Mouse (Mus musculus): ENCODE results near the gene Tut1. TPM values are rescaled to one million over a fixed set of nuclear protein-coding genes. Genes with fewer than 3 reads are reported as not detected.
"Not testable (repeated sequence)": the region's sequence is repeated elsewhere in the genome, so short reads cannot be mapped to it uniquely, and the experiment has no call there.

The Tut1 gene
- total RNA-seq, 1 experiment from 2014 or later: 23.2 TPM

DNA sequence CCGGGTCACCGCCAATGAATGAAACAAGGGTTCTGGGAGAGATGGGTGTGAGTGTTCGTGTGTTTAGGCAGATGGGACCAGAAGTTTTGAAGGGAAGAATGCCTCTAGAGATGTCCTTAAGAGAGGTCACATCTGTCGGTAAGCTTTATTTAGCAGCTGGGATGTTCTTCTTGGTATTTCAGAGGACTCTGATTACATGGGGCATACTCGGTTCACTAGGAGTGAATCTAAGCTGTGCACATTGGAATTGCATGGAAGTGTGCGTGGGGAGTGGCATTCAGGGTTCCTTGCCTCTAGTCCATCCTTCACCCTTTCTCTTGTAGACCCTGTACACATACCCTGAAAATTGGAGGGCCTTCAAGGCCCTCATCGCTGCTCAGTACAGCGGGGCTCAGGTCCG, 14.2 kb downstream of the Tut1 start:
- ATAC-seq (replicated peaks in 1 of 2; ENCODE audit: insufficient read depth in 1 of 2, low FRiP score in 2 of 2, low TSS enrichment in 1 of 2, low read depth in 1 of 2, poor library complexity in 2 of 2, severe bottlenecking in 2 of 2): no peak

DNA sequence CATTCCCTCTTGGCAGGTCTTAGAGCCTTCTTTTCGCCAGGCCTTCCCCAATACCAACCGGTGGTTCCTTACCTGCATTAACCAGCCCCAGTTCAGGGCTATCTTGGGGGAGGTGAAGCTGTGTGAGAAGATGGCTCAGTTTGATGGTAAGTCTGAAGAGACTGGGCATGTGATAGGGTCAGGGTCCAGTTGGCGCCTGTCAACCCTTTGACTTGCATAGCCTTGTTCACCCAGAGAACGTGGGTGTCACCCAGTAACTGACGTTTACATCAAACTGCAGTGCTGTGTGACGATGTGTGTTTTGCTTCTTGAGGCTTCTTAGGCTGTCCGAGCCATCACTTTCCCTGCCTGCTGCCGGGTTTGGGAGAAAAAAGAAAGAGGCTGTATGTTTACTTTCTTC, 18.8 kb downstream of the Tut1 start:
- ATAC-seq (replicated peaks in 1 of 2; ENCODE audit: insufficient read depth in 1 of 2, low FRiP score in 2 of 2, low TSS enrichment in 1 of 2, low read depth in 1 of 2, poor library complexity in 2 of 2, severe bottlenecking in 2 of 2): not testable (repeated sequence)

DNA sequence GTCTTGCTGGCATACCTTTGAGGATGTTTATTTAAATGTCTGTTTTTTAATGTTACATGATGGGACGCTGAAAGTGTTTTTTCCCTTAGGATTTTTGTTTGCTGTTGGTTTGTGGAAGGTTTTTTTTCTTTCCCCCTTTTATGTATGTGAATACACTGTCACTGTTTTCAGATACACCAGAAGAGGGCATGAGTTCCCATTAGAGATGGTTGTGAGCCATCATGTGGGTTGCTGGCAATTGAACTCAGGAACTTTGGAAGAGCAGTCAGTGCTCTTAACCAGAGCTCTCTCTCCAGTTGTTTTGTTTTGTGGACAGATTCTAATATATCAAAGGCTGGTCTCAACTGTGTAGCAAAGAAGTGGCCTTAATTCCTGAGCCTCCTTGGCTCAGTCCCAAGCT, 21.0 kb downstream of the Tut1 start:
- ATAC-seq (replicated peaks in 1 of 2; ENCODE audit: insufficient read depth in 1 of 2, low FRiP score in 2 of 2, low TSS enrichment in 1 of 2, low read depth in 1 of 2, poor library complexity in 2 of 2, severe bottlenecking in 2 of 2): no peak

DNA sequence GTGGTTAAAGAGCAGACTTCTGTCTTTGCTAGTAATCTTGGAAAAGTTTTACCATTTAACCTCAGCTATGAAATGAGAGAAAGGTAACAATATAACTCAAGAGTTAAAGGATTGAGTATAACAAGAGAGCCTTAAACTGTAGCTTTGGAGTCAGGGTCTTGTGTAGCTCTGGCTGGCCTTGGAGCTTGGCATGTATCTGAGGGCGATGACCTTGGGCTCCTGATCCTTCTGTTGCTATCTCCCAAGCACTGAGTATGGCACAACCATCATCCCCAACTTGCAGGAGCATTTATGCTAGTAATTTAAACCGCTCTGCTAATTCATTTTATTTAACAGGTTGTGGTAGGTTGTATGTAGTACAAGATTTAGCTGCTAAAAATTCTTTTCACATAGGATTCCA, 21.8 kb downstream of the Tut1 start:
- no peak for ATAC-seq (replicated peaks in 1 of 2; ENCODE audit: insufficient read depth in 1 of 2, low FRiP score in 2 of 2, low TSS enrichment in 1 of 2, low read depth in 1 of 2, poor library complexity in 2 of 2, severe bottlenecking in 2 of 2)

DNA sequence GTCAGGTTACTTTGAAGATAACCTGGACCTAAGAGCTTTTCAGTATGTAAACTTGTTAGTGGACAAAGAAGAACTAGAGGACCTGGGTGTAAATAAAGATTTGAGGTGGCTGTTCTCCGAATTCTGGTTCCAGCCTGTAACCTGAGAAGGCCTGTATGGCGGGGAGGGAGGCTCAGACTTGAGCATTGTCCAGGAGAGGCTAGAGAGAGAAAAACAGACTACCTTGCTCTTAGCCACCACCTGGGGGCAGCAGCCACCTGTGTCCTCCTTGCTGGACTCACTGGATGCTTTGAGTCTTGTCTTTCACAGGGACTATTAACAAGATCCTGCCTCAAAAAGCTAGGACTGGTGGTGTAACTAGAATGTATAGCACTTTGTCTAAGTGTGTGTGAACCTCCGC, 22.9 kb downstream of the Tut1 start:
- ATAC-seq (replicated peaks in 1 of 2; ENCODE audit: insufficient read depth in 1 of 2, low FRiP score in 2 of 2, low TSS enrichment in 1 of 2, low read depth in 1 of 2, poor library complexity in 2 of 2, severe bottlenecking in 2 of 2): peak; percentile 62 to 69; a peak in 3 of 4 replicates

DNA sequence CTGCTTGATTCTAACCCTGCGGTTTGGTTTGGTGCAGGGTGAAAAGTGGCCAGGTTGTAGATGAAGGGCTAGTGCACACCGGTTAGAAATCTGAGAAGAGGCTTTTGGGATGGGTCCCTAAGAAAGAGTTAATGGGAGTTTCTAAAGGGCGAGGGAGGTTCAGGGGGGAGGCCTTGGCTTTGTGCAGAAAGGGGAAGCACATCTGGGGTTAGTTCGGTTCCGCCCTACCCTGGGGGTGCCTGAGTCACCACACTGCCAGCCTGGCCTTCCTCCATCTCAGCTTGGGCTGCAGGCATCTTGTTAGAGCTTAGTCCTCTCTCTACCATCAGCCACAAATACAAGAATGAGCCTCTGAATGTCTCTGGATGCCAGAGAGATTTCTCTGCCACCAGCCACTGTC, 27.1 kb downstream of the Tut1 start:
- ATAC-seq (replicated peaks in 1 of 2; ENCODE audit: insufficient read depth in 1 of 2, low FRiP score in 2 of 2, low TSS enrichment in 1 of 2, low read depth in 1 of 2, poor library complexity in 2 of 2, severe bottlenecking in 2 of 2): peak; percentile 46 to 66

DNA sequence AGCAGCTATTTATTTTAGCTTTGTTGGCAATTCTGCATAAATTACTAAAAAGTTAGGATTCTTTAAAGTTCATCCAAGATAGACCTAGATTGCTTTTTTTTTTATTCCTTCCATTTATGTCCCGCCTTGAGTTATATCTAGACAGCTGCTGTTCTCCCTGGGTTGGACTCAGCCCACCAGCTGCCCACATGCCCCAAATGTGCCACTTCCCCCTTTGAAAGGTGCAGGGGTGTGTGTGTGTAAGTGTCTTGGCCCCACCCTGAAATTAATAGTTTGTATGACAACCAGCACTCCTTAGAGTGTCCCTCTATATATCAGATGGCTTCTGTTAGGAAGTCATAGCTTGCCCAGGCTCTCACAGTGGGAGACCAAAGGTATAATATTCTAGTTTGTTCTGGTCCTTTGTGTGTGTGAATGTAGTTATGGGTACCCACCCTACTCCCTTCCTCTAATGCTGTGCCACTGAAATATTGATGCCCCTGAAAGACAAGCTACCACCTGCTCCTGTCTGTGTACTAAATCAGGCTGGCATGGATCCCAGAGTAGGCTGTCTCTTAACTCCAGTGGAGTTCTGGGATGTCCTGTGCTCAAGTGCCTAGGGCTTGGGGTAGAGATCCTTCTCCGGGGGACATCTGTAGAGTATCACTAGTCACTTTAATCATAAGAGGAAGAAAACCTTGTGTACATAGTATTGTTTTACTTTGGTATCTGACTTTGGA, 28.0 kb downstream of the Tut1 start:
- no peak for ATAC-seq (replicated peaks in 1 of 2; ENCODE audit: insufficient read depth in 1 of 2, low FRiP score in 2 of 2, low TSS enrichment in 1 of 2, low read depth in 1 of 2, poor library complexity in 2 of 2, severe bottlenecking in 2 of 2)

DNA sequence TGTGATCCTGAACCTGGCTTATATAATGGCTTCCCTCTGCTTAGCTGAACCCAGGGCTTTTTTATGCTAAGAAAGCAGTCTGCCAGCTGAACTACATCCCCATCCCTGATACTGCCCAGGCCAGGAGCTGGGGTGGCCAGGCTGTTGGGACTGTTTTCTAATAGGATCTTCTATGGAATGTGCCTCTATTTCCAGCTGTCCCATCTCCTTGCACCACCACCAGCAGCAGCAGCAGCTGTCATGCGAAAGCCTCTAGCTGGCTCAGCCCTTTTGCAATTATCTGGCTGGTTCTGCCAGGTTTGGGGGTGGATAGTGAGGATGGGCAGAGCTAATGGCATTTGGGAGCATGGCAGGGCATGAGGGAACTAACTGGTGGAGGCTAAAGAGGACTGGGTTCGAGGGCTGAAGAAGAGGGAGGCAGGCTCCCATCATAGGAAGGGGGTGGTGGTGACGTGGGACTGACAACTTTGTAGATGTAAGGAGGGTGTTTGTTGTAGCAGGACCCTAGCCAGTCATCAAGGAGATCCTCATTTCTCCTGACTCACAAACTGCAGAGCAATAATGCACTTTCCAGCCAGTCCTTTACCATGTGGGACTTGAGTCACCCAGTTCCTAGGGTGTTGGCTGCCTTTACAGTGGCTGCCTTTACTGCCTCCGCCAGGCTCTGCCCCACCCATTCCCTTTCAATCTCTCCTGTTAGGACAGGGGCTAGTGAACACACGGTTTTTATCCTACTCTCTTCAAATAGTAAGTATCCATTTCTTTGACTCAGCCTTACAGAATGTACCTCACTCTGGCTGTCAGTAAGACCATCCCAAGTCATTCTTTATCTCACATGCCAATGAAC, 28.9 kb downstream of the Tut1 start:
- ATAC-seq (replicated peaks in 1 of 2; ENCODE audit: insufficient read depth in 1 of 2, low FRiP score in 2 of 2, low TSS enrichment in 1 of 2, low read depth in 1 of 2, poor library complexity in 2 of 2, severe bottlenecking in 2 of 2): no peak

DNA sequence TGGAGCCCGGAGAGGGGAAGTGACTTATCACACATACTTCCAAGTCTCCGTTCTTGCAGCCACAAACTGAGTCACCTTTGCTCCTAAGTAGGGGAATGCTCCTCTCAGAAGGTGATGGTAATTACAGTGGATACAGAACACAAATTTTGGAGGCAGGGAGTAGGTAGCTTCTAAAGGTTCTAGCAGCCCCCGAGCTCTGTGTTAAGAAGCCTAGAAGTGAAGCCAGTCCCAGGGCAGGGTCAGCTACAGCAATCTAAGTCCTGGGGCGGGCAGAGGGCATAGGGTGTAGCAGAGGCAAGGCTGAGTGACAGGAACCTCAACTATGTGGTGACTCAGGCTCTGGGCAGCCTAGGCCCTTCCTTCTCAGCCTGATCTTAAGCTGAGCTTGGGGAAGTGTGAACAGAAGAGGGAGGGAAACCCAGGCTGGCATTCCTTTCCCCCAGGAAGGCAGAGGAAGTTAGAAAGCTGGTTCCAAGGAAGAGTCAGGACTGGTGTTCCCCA, 29.6 kb downstream of the Tut1 start:
- peak; percentile 26 to 52; a peak in 2 of 4 replicates for ATAC-seq (replicated peaks in 1 of 2; ENCODE audit: insufficient read depth in 1 of 2, low FRiP score in 2 of 2, low TSS enrichment in 1 of 2, low read depth in 1 of 2, poor library complexity in 2 of 2, severe bottlenecking in 2 of 2)

DNA sequence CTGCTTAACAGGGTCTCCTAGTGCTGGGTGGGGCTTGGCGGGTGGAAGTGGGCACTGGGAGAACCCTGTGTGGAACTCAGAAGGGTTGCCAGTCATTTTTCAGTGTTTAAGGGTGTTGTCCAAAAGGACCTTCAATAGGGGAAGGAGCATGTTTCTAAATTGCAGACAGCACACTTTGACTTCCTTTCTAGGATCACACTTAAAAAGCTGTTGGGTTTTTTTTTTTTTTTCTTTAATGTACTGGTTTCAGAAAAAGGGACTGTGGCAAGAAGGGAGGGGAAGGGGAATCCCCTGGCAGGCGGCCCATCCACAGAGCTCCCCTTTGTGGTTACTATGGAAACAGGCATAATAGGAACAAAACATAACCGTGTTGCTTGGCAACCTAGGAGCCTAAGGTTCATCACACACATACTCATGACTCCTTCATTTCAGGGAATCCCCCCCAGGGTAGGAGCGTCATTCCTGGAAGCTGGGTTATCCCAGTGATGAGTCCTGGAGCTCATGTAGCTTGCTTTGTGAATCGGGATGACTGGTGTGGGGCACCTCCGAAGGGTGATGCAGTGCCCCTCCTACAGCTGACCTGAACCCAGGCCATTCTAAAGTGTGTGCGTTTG, 30.7 kb downstream of the Tut1 start:
- ATAC-seq (replicated peaks in 1 of 2; ENCODE audit: insufficient read depth in 1 of 2, low FRiP score in 2 of 2, low TSS enrichment in 1 of 2, low read depth in 1 of 2, poor library complexity in 2 of 2, severe bottlenecking in 2 of 2): peak; percentile 80

DNA sequence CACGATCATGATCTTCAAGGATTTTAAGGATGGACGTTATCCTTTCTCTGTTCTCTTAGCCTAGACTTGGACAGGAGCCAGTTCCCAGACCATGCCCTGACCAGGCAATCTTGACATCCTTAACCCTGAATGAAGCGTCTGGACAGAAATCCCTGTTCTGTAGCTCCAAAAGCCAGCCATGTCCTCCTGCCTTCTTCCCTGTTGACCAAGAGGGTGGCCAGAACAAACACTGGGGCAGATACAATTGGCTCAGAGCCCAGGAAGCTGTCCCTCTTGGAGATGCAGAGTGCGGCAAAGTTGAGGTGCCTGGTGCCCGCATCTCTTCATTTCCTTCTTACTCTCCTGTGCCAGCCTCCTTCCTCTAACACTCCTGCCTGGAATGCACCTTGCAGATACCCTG, 32.2 kb downstream of the Tut1 start:
- ATAC-seq (replicated peaks in 1 of 2; ENCODE audit: insufficient read depth in 1 of 2, low FRiP score in 2 of 2, low TSS enrichment in 1 of 2, low read depth in 1 of 2, poor library complexity in 2 of 2, severe bottlenecking in 2 of 2): no peak

DNA sequence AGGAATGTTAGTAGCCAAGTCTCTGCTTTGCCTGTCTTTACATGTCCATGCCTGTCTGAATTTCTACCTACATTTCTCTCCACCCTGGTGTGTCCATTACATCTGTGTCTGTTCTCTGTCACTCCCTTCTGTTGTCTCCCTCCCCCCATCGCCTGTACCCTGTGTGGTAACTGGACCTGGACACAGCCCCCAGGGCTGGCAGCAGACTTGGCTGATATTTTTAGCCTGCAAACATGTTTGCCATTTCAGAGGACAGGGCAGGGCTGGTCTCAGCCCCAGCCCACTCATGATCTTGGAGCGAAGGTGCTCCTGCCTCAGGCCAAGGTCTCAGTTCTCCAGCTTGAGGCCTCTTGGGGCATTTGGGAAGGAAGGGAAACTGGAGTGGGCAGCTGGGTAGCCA, 34.2 kb downstream of the Tut1 start:
- no peak for ATAC-seq (replicated peaks in 1 of 2; ENCODE audit: insufficient read depth in 1 of 2, low FRiP score in 2 of 2, low TSS enrichment in 1 of 2, low read depth in 1 of 2, poor library complexity in 2 of 2, severe bottlenecking in 2 of 2)

DNA sequence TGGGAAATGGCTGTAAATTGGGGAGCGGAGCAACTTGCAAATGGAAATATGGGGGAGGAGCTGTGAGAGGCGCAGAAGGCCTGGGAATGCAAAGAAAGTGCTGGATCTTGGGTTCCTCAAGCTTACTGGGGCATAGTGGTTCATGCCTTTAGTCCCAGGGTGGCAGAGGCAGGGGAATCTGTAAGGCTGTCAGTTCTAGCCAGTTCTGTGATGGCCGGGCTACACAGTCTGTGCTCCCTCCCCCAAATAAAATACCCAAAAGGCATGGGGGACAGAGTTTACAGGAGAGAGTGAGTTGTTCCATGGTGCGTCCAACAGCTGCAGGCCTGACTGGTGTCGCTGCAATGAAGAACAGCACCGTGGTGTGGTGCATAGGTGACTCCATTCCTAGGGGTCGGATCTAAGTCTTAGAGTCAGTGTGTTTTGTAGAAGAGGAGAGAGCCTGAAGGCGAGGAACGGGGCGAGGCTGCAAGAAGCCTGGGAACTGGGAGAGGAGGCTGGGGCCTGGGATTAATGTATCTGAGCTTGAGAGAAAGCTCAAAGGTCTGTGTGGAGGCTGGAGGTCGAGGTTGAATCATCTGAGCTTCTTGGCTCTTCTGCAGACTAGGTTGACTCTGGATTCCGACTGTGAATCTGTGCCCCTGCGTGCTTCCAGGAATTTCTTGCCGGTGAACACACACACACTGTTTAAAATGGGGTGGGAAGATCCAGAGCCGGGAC, 34.9 kb downstream of the Tut1 start:
- ATAC-seq (replicated peaks in 1 of 2; ENCODE audit: insufficient read depth in 1 of 2, low FRiP score in 2 of 2, low TSS enrichment in 1 of 2, low read depth in 1 of 2, poor library complexity in 2 of 2, severe bottlenecking in 2 of 2): no peak

DNA sequence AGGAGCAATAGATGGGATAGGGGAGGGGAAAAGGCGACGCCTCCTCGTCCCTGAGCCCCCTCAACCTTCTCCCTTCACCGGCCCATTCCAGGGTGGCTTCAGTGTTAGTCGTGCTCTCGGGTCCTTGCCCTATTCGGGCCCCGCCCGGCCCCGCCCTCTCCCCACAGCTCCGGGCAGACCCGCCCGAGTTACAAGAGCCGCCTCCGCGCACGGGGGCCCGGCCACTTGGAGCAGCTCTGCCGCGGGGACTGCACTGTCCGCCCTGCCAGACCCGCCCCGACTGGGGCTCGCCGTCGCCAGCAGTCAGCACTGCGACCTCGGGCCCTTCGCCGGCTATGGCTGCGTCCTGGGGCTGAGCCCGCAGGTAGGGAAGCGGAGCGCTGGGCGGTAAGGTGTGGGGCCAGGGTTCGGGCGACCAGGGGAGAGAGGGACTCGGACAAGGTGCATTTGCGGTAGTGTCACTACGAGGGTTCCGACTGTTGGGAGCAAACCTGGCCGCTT, 35.5 kb downstream of the Tut1 start, which contains the start of gene Ahnak:
Gene Ahnak, plus strand, starts transcription at position 219 of the 501 bp plus-strand sequence.
- ATAC-seq (replicated peaks in 1 of 2; ENCODE audit: insufficient read depth in 1 of 2, low FRiP score in 2 of 2, low TSS enrichment in 1 of 2, low read depth in 1 of 2, poor library complexity in 2 of 2, severe bottlenecking in 2 of 2): peak in 1 of 2 experiments; percentile 21; a peak in 1 of 4 replicates

DNA sequence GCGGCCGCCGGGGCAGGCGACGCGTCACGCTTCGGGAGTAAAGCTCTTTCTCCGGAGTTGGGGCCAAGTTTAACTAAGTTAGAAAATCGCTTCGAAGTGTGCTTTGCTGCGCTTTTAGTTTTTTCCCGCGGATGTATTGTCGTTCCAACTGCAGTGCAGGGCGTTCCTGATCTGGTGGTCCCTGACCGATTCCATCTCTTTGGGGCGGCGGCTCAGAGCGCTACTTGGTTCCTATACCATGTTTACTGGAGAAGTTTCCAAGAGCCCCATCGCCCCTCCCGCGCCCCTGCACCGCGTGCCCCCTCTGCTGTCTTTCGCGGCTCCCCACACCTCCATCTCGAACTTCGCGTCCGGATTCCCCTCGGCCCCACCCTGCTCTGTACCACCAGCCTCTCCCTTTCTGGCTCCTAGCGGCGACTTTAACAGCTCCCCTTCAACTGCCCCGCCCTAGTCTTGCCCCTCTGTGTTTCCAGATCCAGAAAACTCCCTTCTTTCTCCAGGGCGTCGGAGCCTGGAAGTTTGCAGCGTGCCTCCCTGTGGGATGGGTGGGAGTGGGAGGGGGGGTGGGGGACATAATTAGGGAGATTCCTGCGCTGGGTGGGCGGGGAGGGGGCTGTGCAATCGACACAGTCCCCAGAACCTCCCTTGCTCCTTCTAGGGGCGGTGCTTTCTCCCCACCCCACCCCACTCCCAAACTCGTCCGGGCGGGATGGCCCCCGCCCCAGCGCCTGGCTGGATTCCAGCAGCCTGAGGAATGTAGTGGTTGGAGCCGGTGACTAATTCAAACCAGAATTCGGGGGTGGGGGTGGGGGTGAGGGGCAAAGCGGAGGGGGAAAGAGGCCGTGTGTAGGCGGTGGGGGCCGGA, 36.2 kb downstream of the Tut1 start:
- peak; percentile 50 to 51; a peak in 3 of 4 replicates for ATAC-seq (replicated peaks in 1 of 2; ENCODE audit: insufficient read depth in 1 of 2, low FRiP score in 2 of 2, low TSS enrichment in 1 of 2, low read depth in 1 of 2, poor library complexity in 2 of 2, severe bottlenecking in 2 of 2)

DNA sequence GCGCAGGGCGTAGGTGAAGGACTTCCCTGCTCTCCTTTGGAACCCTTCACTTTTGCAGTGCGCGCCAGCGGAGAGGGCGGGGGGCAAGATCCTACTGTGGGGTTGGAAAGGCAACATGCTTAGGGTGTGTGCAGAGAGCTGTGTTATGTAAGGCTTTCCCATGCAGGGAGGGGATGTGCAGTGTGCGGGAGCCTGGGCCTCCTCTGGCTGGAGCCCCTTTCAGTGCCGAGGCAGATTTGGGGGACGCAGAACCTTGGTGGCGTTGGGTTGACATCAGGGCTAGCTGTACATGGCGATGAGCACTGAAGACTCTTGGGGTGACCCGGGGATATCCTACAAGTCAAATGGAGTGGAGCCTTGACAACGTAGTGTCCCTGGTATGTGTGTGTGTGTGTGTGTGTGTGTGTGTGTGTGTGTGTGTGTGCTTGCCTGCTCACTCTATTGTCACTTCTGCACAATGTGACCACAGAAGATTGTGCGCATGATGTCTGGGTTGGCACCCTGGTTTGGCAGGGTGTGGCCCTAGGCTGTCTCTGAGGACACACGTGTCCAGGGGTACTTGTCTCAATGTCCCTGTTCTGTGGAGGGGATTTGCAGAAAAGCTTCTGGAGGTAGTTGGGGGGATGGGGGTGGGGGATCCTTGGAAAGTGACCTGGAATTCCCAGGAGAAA, 36.9 kb downstream of the Tut1 start:
- ATAC-seq (replicated peaks in 1 of 2; ENCODE audit: insufficient read depth in 1 of 2, low FRiP score in 2 of 2, low TSS enrichment in 1 of 2, low read depth in 1 of 2, poor library complexity in 2 of 2, severe bottlenecking in 2 of 2): no peak

Measured in hematopoietic stem cell, adult 5-6 weeks (primary cell).